In genomic region chr11:65609056-65609455, GRCm38 (mm10) we compare ENCODE assay signal across 26 mouse cellular contexts.
"Had no signal": no experiment of that assay in that cellular context is flagged by ENCODE, and none has a peak within 500 bp of the region (broad histone marks: within the 10 kb centered on the region; RNA-seq: fewer than 3 reads in every experiment).

No protein-coding gene starts in this region.

- H3K27ac ChIP-seq: gastrocnemius, adult 2 months; heart, embryonic 10.5 days; heart, embryonic 13.5 days; heart, embryonic 15.5 days; hindbrain, embryonic 13.5 days; hindbrain, embryonic 15.5 days; hindbrain, postnatal 0 days; kidney, embryonic 15.5 days; layer of hippocampus, adult 2 months; limb, embryonic 13.5 days; limb, embryonic 15.5 days; liver, embryonic 12.5 days; liver, embryonic 14.5 days had no signal

- H3K4me1 ChIP-seq: heart, embryonic 10.5 days; heart, embryonic 13.5 days; heart, embryonic 15.5 days; hindbrain, embryonic 13.5 days; hindbrain, embryonic 15.5 days; kidney, embryonic 15.5 days; limb, embryonic 13.5 days; limb, embryonic 15.5 days; liver, embryonic 12.5 days had no signal

- ATAC-seq: hindbrain, postnatal 0 days; intestine, embryonic 16.5 days; liver, embryonic 12.5 days had no signal

- H3K4me2 ChIP-seq: heart, embryonic 13.5 days; heart, embryonic 15.5 days; hindbrain, embryonic 13.5 days; hindbrain, embryonic 15.5 days; kidney, embryonic 15.5 days; limb, embryonic 13.5 days; limb, embryonic 15.5 days; liver, embryonic 12.5 days had no signal

- H3K9me3 ChIP-seq: heart, embryonic 10.5 days; heart, embryonic 13.5 days; heart, embryonic 15.5 days; hindbrain, embryonic 13.5 days; hindbrain, embryonic 15.5 days; kidney, embryonic 15.5 days; limb, embryonic 15.5 days; liver, embryonic 12.5 days had no signal

- H3K9ac ChIP-seq: heart, embryonic 13.5 days; heart, embryonic 15.5 days; hindbrain, embryonic 13.5 days; hindbrain, embryonic 15.5 days; kidney, embryonic 15.5 days; limb, embryonic 13.5 days; limb, embryonic 15.5 days; liver, embryonic 12.5 days; liver, embryonic 14.5 days had no signal

- H3K27me3 ChIP-seq: heart, embryonic 13.5 days; heart, embryonic 15.5 days; hindbrain, embryonic 13.5 days; hindbrain, embryonic 15.5 days; kidney, embryonic 15.5 days; limb, embryonic 13.5 days; limb, embryonic 15.5 days; liver, embryonic 12.5 days had no signal

- H3K36me3 ChIP-seq: heart, embryonic 10.5 days; heart, embryonic 13.5 days; heart, embryonic 15.5 days; hindbrain, embryonic 13.5 days; hindbrain, embryonic 15.5 days; kidney, embryonic 15.5 days; limb, embryonic 13.5 days; limb, embryonic 15.5 days; liver, embryonic 12.5 days had no signal

- DNase-seq: gastrocnemius, adult 2 months; gastrocnemius, postnatal 10 days; gastrocnemius, postnatal 25 days; heart, adult 18-20 months; heart, postnatal 14 days; heart, postnatal 36 days; kidney, adult 11 months; kidney, adult 2 months; kidney, adult 9 months; kidney, postnatal 10 days; kidney, postnatal 25 days; kidney, postnatal 4 days; left cerebral cortex, postnatal 4 days had no signal

- H3K4me3 ChIP-seq: gastrocnemius, adult 2 months; heart, embryonic 10.5 days; heart, embryonic 13.5 days; heart, embryonic 15.5 days; hindbrain, embryonic 13.5 days; hindbrain, embryonic 15.5 days; kidney, embryonic 15.5 days; layer of hippocampus, adult 2 months; limb, embryonic 13.5 days; limb, embryonic 15.5 days; liver, embryonic 12.5 days had no signal
